25 mouse cellular contexts compared by ENCODE assay signal in genomic region chr11:107759516-107759915, GRCm38 (mm10). TPM values are rescaled to one million over a fixed set of nuclear protein-coding genes. Genes with fewer than 3 reads are reported as not detected.
A peak's percentile ranks its signal among the peaks of the same experiment; 100 is the strongest.
DNase-seq lines count a peak whose midpoint lies in the region; ATAC-seq lines count a peak whose summit lies in the region.
"Had no signal": no experiment of that assay in that cellular context is flagged by ENCODE, and none has a peak within 500 bp of the region (broad histone marks: within the 10 kb centered on the region; RNA-seq: fewer than 3 reads in every experiment).

No protein-coding gene starts in this region.

- no peaks in the 10 kb centered on the region for H3K9me3 ChIP-seq in embryonic facial prominence, embryonic 11.5 days (replicated peaks; ENCODE audit: control insufficient read depth, low read length)
- H3K9me3 ChIP-seq in embryonic facial prominence, embryonic 10.5 days = no peaks in the 10 kb centered on the region
- H3K9me3 ChIP-seq in megakaryocyte, embryonic 14.5 days = peaks cover 24% of the 10 kb centered on the region
- H3K9me3 ChIP-seq in forebrain, embryonic 11.5 days (ENCODE audit: control insufficient read depth, low read length) = no peaks in the 10 kb centered on the region
- no peaks in the 10 kb centered on the region for H3K9me3 ChIP-seq in limb, embryonic 15.5 days
- H3K9me3 ChIP-seq: embryonic facial prominence, embryonic 15.5 days; heart, embryonic 10.5 days; liver, embryonic 15.5 days; midbrain, embryonic 12.5 days; neural tube, embryonic 12.5 days had no signal

- no peaks in the 10 kb centered on the region for H3K4me1 ChIP-seq in embryonic facial prominence, embryonic 11.5 days (ENCODE audit: control insufficient read depth, insufficient read depth, low read length)
- H3K4me1 ChIP-seq in embryonic facial prominence, embryonic 10.5 days = peaks cover 20% of the 10 kb centered on the region
- H3K4me1 ChIP-seq in megakaryocyte, embryonic 14.5 days = peaks cover 19% of the 10 kb centered on the region; the same call in 1 of the 2 replicates
- peaks cover 14% of the 10 kb centered on the region for H3K4me1 ChIP-seq in forebrain, embryonic 11.5 days (replicated peaks; ENCODE audit: control insufficient read depth, insufficient read depth, low read length)
- peaks cover 36% of the 10 kb centered on the region for H3K4me1 ChIP-seq in limb, embryonic 15.5 days
- H3K4me1 ChIP-seq: heart, embryonic 10.5 days; liver, embryonic 15.5 days had no signal

- H3K36me3 ChIP-seq in embryonic facial prominence, embryonic 11.5 days (replicated peaks; ENCODE audit: control insufficient read depth, insufficient read depth, low read depth, low read length) = no peaks in the 10 kb centered on the region
- H3K36me3 ChIP-seq in embryonic facial prominence, embryonic 10.5 days (replicated peaks) = no peaks in the 10 kb centered on the region
- no peaks in the 10 kb centered on the region for H3K36me3 ChIP-seq in megakaryocyte, embryonic 14.5 days (replicated peaks; ENCODE audit: low read length)
- H3K36me3 ChIP-seq in forebrain, embryonic 11.5 days (ENCODE audit: control insufficient read depth, insufficient read depth, low read length) = no peaks in the 10 kb centered on the region
- H3K36me3 ChIP-seq in limb, embryonic 15.5 days = no peaks in the 10 kb centered on the region
- H3K36me3 ChIP-seq: embryonic facial prominence, embryonic 15.5 days; heart, embryonic 10.5 days; liver, embryonic 15.5 days; midbrain, embryonic 12.5 days had no signal

- no peak for DNase-seq in embryonic facial prominence, embryonic 11.5 days (ENCODE audit: low spot score)
- no peak for DNase-seq in embryonic facial prominence, embryonic 10.5 days (ENCODE audit: low spot score)
- no peak for DNase-seq in forebrain, embryonic 11.5 days (ENCODE audit: low spot score)
- DNase-seq in left cerebral cortex, postnatal 10 days (ENCODE audit: extremely low spot score in 1 of 2, low spot score in 2 of 2) = no peak
- no peak for DNase-seq in heart, adult 18-20 months
- DNase-seq: adrenal gland, postnatal 36 days; cerebellum, adult 18-20 months; gastrocnemius, postnatal 25 days; kidney, postnatal 14 days; lung, postnatal 10 days; thymus, postnatal 36 days had no signal

- intact Hi-C loops in left cerebral cortex, postnatal 10 days (cut with DNase I) = no loop called here

- H3K27ac ChIP-seq in embryonic facial prominence, embryonic 11.5 days (replicated peaks; ENCODE audit: low read depth, low read length) = no peak overlapping the region
- no peak overlapping the region for H3K27ac ChIP-seq in embryonic facial prominence, embryonic 10.5 days (replicated peaks)
- peak overlapping the region; percentile 31; the same call in 1 of the 2 replicates for H3K27ac ChIP-seq in forebrain, embryonic 11.5 days (ENCODE audit: low read depth, low read length)
- peak overlapping the region; percentile 23; the same call in 1 of the 2 replicates for H3K27ac ChIP-seq in limb, embryonic 15.5 days
- H3K27ac ChIP-seq: embryonic facial prominence, embryonic 15.5 days; heart, embryonic 10.5 days; liver, embryonic 15.5 days; midbrain, embryonic 12.5 days; neural tube, embryonic 12.5 days had no signal

- 73% methylated on average over 9 of the region's 9 CpGs for WGBS in embryonic facial prominence, embryonic 11.5 days
- 70% methylated on average over 9 of the region's 9 CpGs for WGBS in embryonic facial prominence, embryonic 10.5 days
- WGBS in forebrain, embryonic 11.5 days = 64% methylated on average over 9 of the region's 9 CpGs
- WGBS in limb, embryonic 15.5 days = 73% methylated on average over 9 of the region's 9 CpGs

- ATAC-seq in embryonic facial prominence, embryonic 11.5 days (replicated peaks; ENCODE audit: insufficient number of reproducible peaks, low FRiP score, low TSS enrichment, low read depth) = 0 out of 2 replicates have a peak, but pooled peaks have one; percentile 47
- ATAC-seq in megakaryocyte, adult 5-6 weeks (ENCODE audit: poor library complexity, severe bottlenecking) = no peak
- ATAC-seq in forebrain, embryonic 11.5 days (replicated peaks; ENCODE audit: low FRiP score) = no peak
- ATAC-seq in limb, embryonic 15.5 days (ENCODE audit: insufficient number of reproducible peaks, low FRiP score, low TSS enrichment, low read depth) = no peak
- ATAC-seq: activated CD4-positive, CD25-positive, alpha-beta regulatory T cell, adult 4 months; intestine, embryonic 16.5 days had no signal

- H3K4me3 ChIP-seq in embryonic facial prominence, embryonic 11.5 days (ENCODE audit: low read depth, low read length) = no peak overlapping the region
- H3K4me3 ChIP-seq in embryonic facial prominence, embryonic 10.5 days = no peak overlapping the region
- peak overlapping the region; percentile 60 for H3K4me3 ChIP-seq in megakaryocyte, embryonic 14.5 days (replicated peaks)
- H3K4me3 ChIP-seq in forebrain, embryonic 11.5 days (ENCODE audit: low read depth, low read length) = no peak overlapping the region
- H3K4me3 ChIP-seq in limb, embryonic 15.5 days = no peak overlapping the region
- H3K4me3 ChIP-seq: embryonic facial prominence, embryonic 15.5 days; heart, embryonic 10.5 days; liver, embryonic 15.5 days; midbrain, embryonic 12.5 days; neural tube, embryonic 12.5 days had no signal

- no peak overlapping the region for H3K4me2 ChIP-seq in embryonic facial prominence, embryonic 11.5 days (ENCODE audit: low read depth, low read length)
- H3K4me2 ChIP-seq in forebrain, embryonic 11.5 days (ENCODE audit: low read depth, low read length, severe bottlenecking) = no peak overlapping the region
- H3K4me2 ChIP-seq in limb, embryonic 15.5 days = no peak overlapping the region
- H3K4me2 ChIP-seq: embryonic facial prominence, embryonic 15.5 days; liver, embryonic 15.5 days; midbrain, embryonic 12.5 days; neural tube, embryonic 12.5 days had no signal

- H3K9ac ChIP-seq in embryonic facial prominence, embryonic 11.5 days (replicated peaks; ENCODE audit: low read length) = no peak overlapping the region
- no peak overlapping the region; the same call in 1 of the 2 replicates for H3K9ac ChIP-seq in forebrain, embryonic 11.5 days (ENCODE audit: low read length)
- no peak overlapping the region for H3K9ac ChIP-seq in limb, embryonic 15.5 days
- H3K9ac ChIP-seq: embryonic facial prominence, embryonic 15.5 days; liver, embryonic 15.5 days; midbrain, embryonic 12.5 days; neural tube, embryonic 12.5 days had no signal

- H3K27me3 ChIP-seq in embryonic facial prominence, embryonic 11.5 days (ENCODE audit: control insufficient read depth, insufficient read depth, low read length) = no peaks in the 10 kb centered on the region
- H3K27me3 ChIP-seq in embryonic facial prominence, embryonic 10.5 days (replicated peaks; ENCODE audit: low read depth, poor library complexity, severe bottlenecking) = 0 out of 2 replicates have a peak, but pooled peaks cover 4% of the 10 kb centered on the region
- H3K27me3 ChIP-seq in megakaryocyte, embryonic 14.5 days (replicated peaks) = peaks cover 77% of the 10 kb centered on the region
- H3K27me3 ChIP-seq in forebrain, embryonic 11.5 days (ENCODE audit: control insufficient read depth, insufficient read depth, low read length) = no peaks in the 10 kb centered on the region
- H3K27me3 ChIP-seq in limb, embryonic 15.5 days = no peaks in the 10 kb centered on the region
- H3K27me3 ChIP-seq: embryonic facial prominence, embryonic 15.5 days; liver, embryonic 15.5 days; midbrain, embryonic 12.5 days; neural tube, embryonic 12.5 days had no signal

RNA-seq across cellular contexts. Expression of gene Cacng4, which starts 34.8 kb away (rescaled TPM):
- 7.9 and 8.3 TPM in 2 replicates for polyA plus RNA-seq in embryonic facial prominence, embryonic 11.5 days (2014; fragmentation: Nextera tagmentation; extraction: Ambion mirVana)
- 2.9 and 3.4 TPM in 2 replicates for polyA plus RNA-seq in embryonic facial prominence, embryonic 10.5 days (2016; fragmentation: Nextera tagmentation; extraction: Ambion mirVana)
- polyA plus RNA-seq in megakaryocyte, embryonic 14.5 days (2012; ENCODE audit: insufficient read depth, low replicate concordance) = 0.09 TPM in 1 of 2 replicates, not detected in the other
- total RNA-seq in megakaryocyte, adult 5-6 weeks (2015) = not detected in 2 replicates
- not detected in 2 replicates for total RNA-seq in megakaryocyte, adult 5-6 weeks (2017)
- polyA plus RNA-seq in forebrain, embryonic 11.5 days (2014; fragmentation: Nextera tagmentation; extraction: Ambion mirVana) = 19.1 and 25.1 TPM in 2 replicates
- 3.8 and 4.3 TPM in 2 replicates for polyA plus RNA-seq in limb, embryonic 15.5 days (2015; fragmentation: Nextera tagmentation; extraction: Ambion mirVana)
- total RNA-seq in left cerebral cortex, postnatal 10 days (2021) = 100 to 1,000 TPM in 1 of 2 experiments, 10 to 100 TPM in 1; 92.6 to 105 TPM
- under 1 TPM in 1 of 2 experiments, not detected in 1; 0.10 TPM for total RNA-seq in heart, adult 18-20 months (2021)
- total RNA-seq: common myeloid progenitor, adult 5-6 weeks had no signal
- polyA plus RNA-seq: activated CD4-positive, CD25-positive, alpha-beta regulatory T cell, adult 4 months had no signal

RNA-seq across cellular contexts. Expression of gene Cacng1, which starts 43.2 kb away (rescaled TPM):
- not detected in 2 replicates for polyA plus RNA-seq in embryonic facial prominence, embryonic 11.5 days (2014; fragmentation: Nextera tagmentation; extraction: Ambion mirVana)
- not detected in 2 replicates for polyA plus RNA-seq in embryonic facial prominence, embryonic 10.5 days (2016; fragmentation: Nextera tagmentation; extraction: Ambion mirVana)
- polyA plus RNA-seq in megakaryocyte, embryonic 14.5 days (2012; ENCODE audit: insufficient read depth, low replicate concordance) = not detected in 2 replicates
- total RNA-seq in megakaryocyte, adult 5-6 weeks (2015) = not detected in 2 replicates
- not detected in 2 replicates for total RNA-seq in megakaryocyte, adult 5-6 weeks (2017)
- 0.21 TPM in 1 of 2 replicates, not detected in the other for polyA plus RNA-seq in forebrain, embryonic 11.5 days (2014; fragmentation: Nextera tagmentation; extraction: Ambion mirVana)
- polyA plus RNA-seq in limb, embryonic 15.5 days (2015; fragmentation: Nextera tagmentation; extraction: Ambion mirVana) = 14.0 and 46.1 TPM in 2 replicates
- under 1 TPM; 0.36 to 0.47 TPM for total RNA-seq in left cerebral cortex, postnatal 10 days (2021)
- not detected for total RNA-seq in heart, adult 18-20 months (2021)
- total RNA-seq: common myeloid progenitor, adult 5-6 weeks; heart, postnatal 25 days; layer of hippocampus, postnatal 14 days; left cerebral cortex, postnatal 36 days had no signal
- polyA plus RNA-seq: activated CD4-positive, CD25-positive, alpha-beta regulatory T cell, adult 4 months; heart, embryonic 10.5 days; intestine, embryonic 16.5 days had no signal

Comparison
In these comparisons a context has a peak if more than half of its experiments do, and no peak if none do; other contexts are left out.
1. H3K27ac ChIP-seq: peak in forebrain, embryonic 11.5 days (single experiment) and limb, embryonic 15.5 days (single experiment); none in embryonic facial prominence, embryonic 11.5 days (single experiment) and embryonic facial prominence, embryonic 10.5 days (single experiment).
2. RNA of gene Cacng1, which starts 43.2 kb away (polyA plus RNA-seq): 14.0 to 46.1 TPM in limb, embryonic 15.5 days; not detected in embryonic facial prominence, embryonic 11.5 days, 0.21 TPM in forebrain, embryonic 11.5 days, not detected in embryonic facial prominence, embryonic 10.5 days and not detected in megakaryocyte, embryonic 14.5 days; every median in the first group is over 10 times any median in the second.